Mouse (Mus musculus) kidney, embryonic 14.5 days (tissue): ENCODE measurements around the gene Tmub2. TPM values are rescaled to one million over a fixed set of nuclear protein-coding genes. Genes with fewer than 3 reads are reported as not detected.

Experiments used
- ATAC-seq: fragments of 200-750 bp; cut with Nextera tagmentation; 2 replicates; pipeline ENCODE4 v1.8.0; 2017; ENCODE audit warnings: moderate number of reproducible peaks, mild to moderate bottlenecking, moderate TSS enrichment, moderate library complexity; ENCODE audit not compliant: low FRiP score, low TSS enrichment
- H3K27ac ChIP-seq: fragments of 300-500 bp; sonication (generic); 2 replicates; pipeline ENCODE4 v1.5.1; 2014; ENCODE audit warnings: low read depth, mild to moderate bottlenecking, low read length, moderate library complexity, mixed read lengths
- H3K27me3 ChIP-seq: fragments of 300-500 bp; sonication (generic); 2 replicates; pipeline ENCODE4 v1.6.1; 2014; ENCODE audit warnings: mild to moderate bottlenecking, low read length; ENCODE audit not compliant: control insufficient read depth, insufficient read depth
- H3K36me3 ChIP-seq: fragments of 300-500 bp; sonication (generic); 2 replicates; pipeline ENCODE4 v1.6.1; 2014; ENCODE audit warnings: low read length, mixed read lengths; ENCODE audit not compliant: control insufficient read depth, insufficient read depth
- H3K4me1 ChIP-seq: fragments of 300-500 bp; sonication (generic); 2 replicates; pipeline ENCODE4 v1.6.1; 2014; ENCODE audit warnings: low read length, mixed read lengths; ENCODE audit not compliant: control insufficient read depth, insufficient read depth
- H3K4me2 ChIP-seq: fragments of 300-500 bp; sonication (generic); replicated peaks from 2 replicates; pipeline ENCODE4 v1.6.1; 2014; ENCODE audit warnings: low read depth, mild to moderate bottlenecking, low read length
- H3K4me3 ChIP-seq: fragments of 300-500 bp; sonication (generic); 2 replicates; pipeline ENCODE4 v1.5.1; 2014; ENCODE audit warnings: mild to moderate bottlenecking, low read length
- H3K9ac ChIP-seq: fragments of 300-500 bp; sonication (generic); 2 replicates; pipeline ENCODE4 v1.6.1; 2014; ENCODE audit warnings: low read depth, mild to moderate bottlenecking, low read length, moderate library complexity
- H3K9me3 ChIP-seq: fragments of 300-500 bp; sonication (generic); 2 replicates; pipeline ENCODE4 v1.6.1; 2016; ENCODE audit warnings: low read length; ENCODE audit not compliant: control insufficient read depth
- WGBS: fragments of 180-500 bp; shearing (Covaris S2); extraction: QIAGEN DNeasy Blood & Tissue Kit; methylation state at CpG from one replicate; pipeline ENCODE4 v1.1.7; 2014; 5-methylcytosine and 5-hydroxymethylcytosine counted together
- polyA plus RNA-seq: library from polyadenylated mRNA; unstranded; fragments of >200 nt; fragmentation: Nextera tagmentation; extraction: Ambion mirVana; gene quantifications from 2 replicates; pipeline ENCODE4 v1.2.1, GENCODE M21; 2014

The Tmub2 gene
- polyA plus RNA-seq, 1 experiment from 2014 or later, result 54.2 TPM

DNA sequence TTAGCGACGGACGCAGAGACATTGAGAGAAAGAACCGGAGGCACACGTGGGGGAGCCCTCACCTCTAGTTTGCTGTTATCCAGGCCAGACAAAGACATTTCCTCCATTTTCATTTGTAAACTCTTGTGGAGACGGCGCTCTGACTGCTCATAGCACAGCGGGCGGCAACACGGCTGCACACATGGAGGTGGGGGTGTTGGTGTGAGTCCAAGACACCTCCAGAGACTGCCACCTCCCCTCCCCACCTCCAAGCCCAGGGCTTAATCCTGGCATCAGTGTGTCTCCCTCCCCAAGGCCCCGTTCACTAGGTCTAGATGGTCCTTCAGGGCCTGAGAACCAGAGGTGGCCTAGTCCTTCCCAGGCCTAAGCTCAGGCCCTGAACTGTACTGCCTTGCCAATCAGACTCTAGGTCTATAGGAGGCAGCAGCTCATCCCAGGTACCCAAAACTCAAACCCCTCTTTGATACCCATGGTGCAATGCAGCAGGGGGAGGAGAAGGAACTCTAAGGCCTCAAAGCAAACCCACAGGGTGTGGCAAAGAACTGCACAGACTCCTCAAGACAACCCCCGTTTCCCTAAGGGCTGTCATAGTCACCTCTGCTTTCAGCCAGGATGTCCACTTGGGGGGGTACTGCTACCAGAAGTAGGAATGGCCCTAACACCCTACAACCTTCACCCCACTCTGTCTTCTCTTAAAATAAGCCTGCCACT lies 10.3 kb downstream of the Tmub2 start:
- H3K27me3 ChIP-seq, result no peaks in the 10 kb centered on the region
- 72% methylated on average over 12 of the region's 12 CpGs for WGBS
- H3K9ac ChIP-seq, result peak overlapping the region; percentile 94
- peak overlapping the region; percentile 91 for H3K4me2 ChIP-seq
- H3K27ac ChIP-seq, result peak overlapping the region; percentile 100
- peaks cover 39% of the 10 kb centered on the region for H3K36me3 ChIP-seq
- H3K9me3 ChIP-seq, result no peaks in the 10 kb centered on the region
- ATAC-seq, result no peak
- peak overlapping the region; percentile 90 for H3K4me3 ChIP-seq
- H3K4me1 ChIP-seq, result peaks cover 12% of the 10 kb centered on the region

DNA sequence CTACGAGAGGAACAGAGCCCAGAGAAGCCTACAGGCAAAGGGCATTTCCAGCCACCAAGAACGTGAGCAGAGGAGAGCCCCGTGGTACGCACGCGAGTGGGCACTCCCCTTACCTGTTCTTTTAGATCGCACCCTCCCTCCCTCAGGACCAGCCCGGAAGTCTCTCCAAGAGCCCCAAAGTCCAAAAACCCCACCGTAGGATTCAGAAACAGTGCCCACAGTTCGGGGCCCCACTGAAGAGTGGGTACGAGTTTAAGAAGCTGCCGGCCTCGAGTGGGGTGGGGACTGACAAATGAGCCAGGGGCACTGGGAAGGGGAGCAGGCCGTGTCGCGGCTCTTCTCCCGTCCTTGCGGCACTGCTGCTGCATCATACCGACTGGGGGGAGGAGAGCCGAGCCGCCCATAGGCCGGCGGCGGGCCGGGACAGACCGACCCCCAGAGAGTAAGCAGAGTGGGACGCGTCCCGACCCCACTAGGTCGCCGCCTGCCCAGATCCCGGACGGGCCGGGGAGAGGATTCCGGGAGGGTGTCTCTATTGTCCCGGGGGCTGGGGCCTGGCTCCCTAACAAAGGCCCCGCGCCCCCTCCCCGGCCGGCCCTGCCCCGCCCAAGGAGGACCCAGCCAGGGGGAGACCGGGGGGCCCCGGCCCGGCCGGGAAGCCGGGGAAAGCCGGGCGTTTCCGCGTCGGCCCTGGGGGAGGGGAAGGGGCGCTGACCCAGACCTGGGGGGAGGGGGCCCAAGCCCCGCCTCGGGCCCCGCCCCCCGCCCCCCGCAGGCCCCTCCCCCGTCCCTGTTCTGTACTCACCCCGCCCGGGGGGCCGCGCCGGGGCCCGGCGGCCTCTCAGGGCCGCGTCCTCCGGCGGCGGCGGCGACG lies 11.1 kb downstream of the Tmub2 start:
- peak; percentile 25 for ATAC-seq
- peak overlapping the region; percentile 100 for H3K27ac ChIP-seq

DNA sequence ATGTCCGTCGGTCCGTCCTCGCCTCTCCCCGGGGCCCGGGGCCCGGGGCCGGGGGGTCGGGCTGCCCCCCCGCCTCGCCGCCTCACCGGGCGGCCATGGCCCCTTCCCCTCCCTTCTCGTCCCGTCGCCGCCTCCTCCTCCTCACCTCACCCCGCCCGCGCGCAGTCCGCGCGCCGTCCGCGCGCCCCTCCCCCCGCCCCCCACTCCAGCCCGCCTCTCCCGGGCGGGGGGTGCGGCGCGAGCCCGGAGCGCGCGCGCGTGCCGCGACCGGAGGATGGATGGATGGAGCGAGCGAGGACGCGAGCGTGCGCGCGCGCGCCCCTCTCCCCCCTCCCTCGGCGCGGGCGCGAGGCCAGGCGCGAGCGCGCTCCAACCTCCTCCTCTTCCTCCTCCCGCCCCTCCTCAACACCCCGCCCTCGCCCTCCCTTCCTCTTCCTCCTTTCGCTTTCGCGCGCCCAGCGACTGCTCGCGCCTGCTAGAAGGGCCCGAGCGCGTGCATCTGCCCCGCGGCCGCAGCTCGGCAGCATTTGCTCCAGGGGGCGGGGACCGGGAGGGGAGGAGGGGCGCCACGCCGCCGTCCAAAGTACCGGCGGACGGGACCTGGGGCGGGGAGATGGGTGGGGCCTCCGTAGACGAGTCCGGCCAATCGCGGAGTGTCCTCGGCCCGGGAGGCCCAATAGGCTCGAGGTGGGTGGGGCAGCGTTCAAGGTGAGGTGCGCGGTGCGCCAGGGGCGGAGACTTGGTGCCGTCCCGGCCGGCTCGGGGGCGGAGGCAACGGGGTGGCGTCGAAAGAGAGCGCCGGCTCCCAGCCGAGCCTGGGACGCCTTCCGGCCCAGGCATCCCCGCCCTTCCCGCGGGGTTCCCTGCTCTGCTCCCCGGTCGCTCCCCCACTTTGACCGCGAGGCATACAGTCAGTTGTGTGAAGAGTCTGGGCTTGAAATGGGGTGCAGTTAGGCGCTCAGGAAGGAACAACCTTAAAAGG lies 12.1 kb downstream of the Tmub2 start, which contains the start of gene Atxn7l3:
Atxn7l3 (minus strand) TSS at position 141 of the 982 bp plus-strand sequence.
- ATAC-seq, result peak; percentile 95

More for the DNA sequence above, 11.1 kb downstream of the Tmub2 start:
- H3K9ac ChIP-seq, result peak overlapping the region; percentile 94
- H3K9me3 ChIP-seq, result no peaks in the 10 kb centered on the region
- H3K4me2 ChIP-seq, result peak overlapping the region; percentile 91
- peaks cover 35% of the 10 kb centered on the region for H3K36me3 ChIP-seq
- H3K4me1 ChIP-seq, result peaks cover 12% of the 10 kb centered on the region
- WGBS, result 1% methylated on average over 40 of the region's 73 CpGs
- no peaks in the 10 kb centered on the region for H3K27me3 ChIP-seq
- peak overlapping the region; percentile 90 for H3K4me3 ChIP-seq

DNA sequence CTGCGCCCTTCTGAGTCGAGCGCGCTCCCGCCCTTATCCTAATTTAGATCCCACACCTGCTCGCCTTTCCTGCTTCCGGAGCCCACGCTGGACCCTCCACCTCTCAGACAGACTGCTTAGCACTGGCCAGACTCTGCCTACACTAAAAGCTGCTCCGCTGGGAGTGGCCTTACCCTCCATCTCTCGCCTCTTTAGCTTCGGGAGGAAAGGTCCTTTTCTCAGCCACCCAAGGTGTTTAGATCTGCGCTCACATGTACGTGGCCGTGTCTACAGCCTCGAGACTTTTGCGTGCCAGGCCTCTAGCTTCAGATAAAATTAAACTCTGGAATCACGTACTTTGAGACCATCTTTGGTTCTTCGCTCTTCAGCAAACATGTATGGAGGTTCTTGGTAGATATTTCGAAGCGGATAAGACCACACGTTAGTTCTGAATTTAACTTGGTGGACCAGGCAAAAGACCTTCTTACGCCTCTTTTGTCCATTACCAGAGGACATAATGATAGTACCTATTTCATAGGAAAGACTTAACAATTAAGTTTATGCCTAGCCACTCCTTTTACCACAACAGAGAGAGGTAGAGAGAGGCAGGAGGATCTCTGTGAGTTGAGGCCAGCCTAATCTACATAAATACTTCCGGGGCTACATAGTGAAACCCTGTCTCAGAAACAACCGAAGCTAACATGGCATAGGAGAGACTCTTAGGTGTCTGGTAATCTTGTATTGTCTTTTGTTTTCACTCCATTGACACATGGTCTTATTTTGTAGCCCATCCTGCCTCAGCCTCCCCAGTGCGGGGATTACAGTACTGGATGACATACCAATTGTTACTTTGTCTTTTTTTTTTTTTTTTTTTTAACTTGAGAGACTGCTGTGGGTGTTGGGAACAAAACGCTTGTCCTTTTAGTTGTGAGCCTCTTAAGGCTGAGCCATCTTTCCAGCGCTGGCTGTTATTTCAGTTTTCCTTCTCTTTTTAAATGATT lies 13.1 kb downstream of the Tmub2 start:
- peaks cover 12% of the 10 kb centered on the region for H3K4me1 ChIP-seq
- H3K9me3 ChIP-seq, result no peaks in the 10 kb centered on the region
- peak overlapping the region; percentile 71 for H3K9ac ChIP-seq
- peak overlapping the region; percentile 90 for H3K4me3 ChIP-seq
- no peaks in the 10 kb centered on the region for H3K27me3 ChIP-seq
- H3K36me3 ChIP-seq, result peaks cover 15% of the 10 kb centered on the region
- WGBS, result 26% methylated on average over 27 of the region's 27 CpGs
- H3K4me2 ChIP-seq, result peak overlapping the region; percentile 89
- ATAC-seq, result peak; percentile 14; the same call in 1 of the 2 replicates
- H3K27ac ChIP-seq, result peak overlapping the region; percentile 95

More for the DNA sequence above, 12.1 kb downstream of the Tmub2 start, which contains the start of gene Atxn7l3:
- Histone ChIP-seq H3K27me3 (no peaks in the 10 kb centered on the region), H3K4me3 (peak within 1 kb of the TSS; percentile 90), H3K9me3 (no peaks in the 10 kb centered on the region), H3K36me3 (peaks cover 26% of the 10 kb centered on the region), H3K4me1 (peaks cover 12% of the 10 kb centered on the region), H3K9ac (peak within 1 kb of the TSS; percentile 94), H3K27ac (peak within 1 kb of the TSS; percentile 100), H3K4me2 (peak within 1 kb of the TSS; percentile 91)
- under 1% methylated on average over 75 of the region's 125 CpGs for WGBS

DNA sequence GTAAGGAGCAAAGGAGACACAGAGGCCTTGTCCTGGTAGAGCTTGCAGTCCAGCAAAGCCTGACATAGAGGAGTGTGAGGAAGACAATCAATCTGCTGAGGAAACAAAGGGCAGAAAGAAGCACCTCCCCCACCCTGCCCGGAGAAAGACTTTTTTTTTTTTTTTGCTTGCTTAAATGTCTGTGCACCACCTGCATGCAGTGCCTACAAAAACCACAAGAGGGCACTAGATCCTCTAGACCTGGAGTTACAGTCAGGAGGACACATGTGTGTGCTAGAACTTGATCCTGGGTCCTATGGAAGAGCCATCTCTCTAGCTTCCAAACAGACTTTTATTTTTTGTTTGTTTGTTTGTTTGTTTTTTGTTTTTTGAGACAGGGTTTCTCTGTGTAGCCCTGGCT lies 15.1 kb downstream of the Tmub2 start:
- ATAC-seq, result no peak
- no peaks in the 10 kb centered on the region for H3K36me3 ChIP-seq
- H3K9ac ChIP-seq, result no peak overlapping the region
- no peaks in the 10 kb centered on the region for H3K27me3 ChIP-seq
- H3K4me1 ChIP-seq, result peaks cover 9% of the 10 kb centered on the region
- no peak overlapping the region for H3K27ac ChIP-seq
- H3K4me3 ChIP-seq, result no peak overlapping the region
- H3K4me2 ChIP-seq, result no peak overlapping the region
- WGBS, result 31% methylated on average over 1 of the region's 1 CpGs
- no peaks in the 10 kb centered on the region for H3K9me3 ChIP-seq

DNA sequence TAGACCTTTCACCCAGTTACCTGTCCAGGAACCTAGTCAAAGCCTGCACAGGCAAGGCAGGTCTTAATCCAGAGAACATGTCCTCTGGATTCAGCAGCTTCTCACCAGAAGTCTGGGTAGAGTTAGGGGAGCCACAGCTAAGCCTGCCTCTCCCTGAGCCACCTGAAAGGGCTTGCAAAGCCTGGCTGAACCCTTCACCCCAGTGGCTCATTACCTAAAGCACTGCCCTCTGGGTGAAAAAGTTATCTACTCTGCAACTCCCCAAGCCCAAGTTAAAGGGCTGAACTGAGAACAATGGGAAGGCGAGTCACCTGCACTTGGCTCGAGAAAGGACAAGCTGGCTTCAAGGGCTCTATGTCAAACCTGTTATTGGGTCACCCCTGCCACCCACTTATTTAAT lies 19.4 kb downstream of the Tmub2 start:
- H3K4me2 ChIP-seq, result no peak overlapping the region
- no peak for ATAC-seq
- H3K9ac ChIP-seq, result no peak overlapping the region
- H3K4me3 ChIP-seq, result no peak overlapping the region
- H3K4me1 ChIP-seq, result peaks cover under 1% of the 10 kb centered on the region; the same call in 1 of the 2 replicates
- H3K27me3 ChIP-seq, result no peaks in the 10 kb centered on the region
- peaks cover 22% of the 10 kb centered on the region for H3K36me3 ChIP-seq
- H3K9me3 ChIP-seq, result no peaks in the 10 kb centered on the region
- no peak overlapping the region for H3K27ac ChIP-seq
- WGBS, result 46% methylated on average over 2 of the region's 2 CpGs

DNA sequence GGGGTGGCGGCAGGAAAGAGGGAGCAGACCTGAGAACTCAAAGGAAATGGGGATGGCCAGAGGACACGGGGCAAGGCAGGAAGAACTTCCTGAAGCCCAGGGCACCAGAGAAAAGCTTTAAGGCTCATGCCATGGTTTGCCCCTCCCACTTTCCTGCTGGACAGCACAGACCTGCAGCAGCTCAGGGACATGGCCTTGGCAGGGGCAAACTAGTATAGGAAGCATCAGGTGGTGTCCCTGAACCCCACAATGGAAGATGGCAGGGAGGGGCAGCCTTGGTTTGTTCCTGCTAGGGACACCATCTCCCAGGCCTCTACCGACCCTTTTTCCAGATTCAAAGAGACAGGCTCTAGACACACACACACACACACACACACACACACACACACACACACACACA lies 20.6 kb downstream of the Tmub2 start:
- Histone ChIP-seq H3K4me2 (no peak overlapping the region), H3K4me3 (no peak overlapping the region), H3K9ac (no peak overlapping the region), H3K9me3 (no peaks in the 10 kb centered on the region), H3K36me3 (peaks cover 29% of the 10 kb centered on the region), H3K27ac (no peak overlapping the region), H3K4me1 (peaks cover 10% of the 10 kb centered on the region), H3K27me3 (no peaks in the 10 kb centered on the region)
- no peak for ATAC-seq
- WGBS, result 67% methylated on average over 3 of the region's 3 CpGs
